23 mouse cellular contexts compared by ENCODE assay signal in genomic region chr19:24902821-24903220, GRCm38 (mm10). TPM values are rescaled to one million over a fixed set of nuclear protein-coding genes. Genes with fewer than 3 reads are reported as not detected.
"Had no signal": no experiment of that assay in that cellular context is flagged by ENCODE, and none has a peak within 500 bp of the region (broad histone marks: within the 10 kb centered on the region; RNA-seq: fewer than 3 reads in every experiment).

No protein-coding gene starts in this region.

- H3K27ac ChIP-seq: neural tube, embryonic 13.5 days; neural tube, embryonic 15.5 days; stomach, embryonic 15.5 days; stomach, postnatal 0 days had no signal

- H3K36me3 ChIP-seq: neural tube, embryonic 13.5 days; neural tube, embryonic 15.5 days; stomach, embryonic 15.5 days had no signal

- H3K4me3 ChIP-seq: neural tube, embryonic 13.5 days; neural tube, embryonic 15.5 days; stomach, embryonic 15.5 days had no signal

- H3K9ac ChIP-seq: neural tube, embryonic 13.5 days; neural tube, embryonic 15.5 days; stomach, embryonic 15.5 days had no signal

- H3K9me3 ChIP-seq: neural tube, embryonic 13.5 days; neural tube, embryonic 15.5 days; stomach, embryonic 15.5 days had no signal

- H3K4me2 ChIP-seq: neural tube, embryonic 13.5 days; neural tube, embryonic 15.5 days; stomach, embryonic 15.5 days had no signal

- DNase-seq: retina, postnatal 1 day; right cerebral cortex, adult 18-20 months; right cerebral cortex, postnatal 14 days; right cerebral cortex, postnatal 25 days; right cerebral cortex, postnatal 4 days; spleen, adult 18-20 months; thymus, adult 18-20 months; thymus, adult 2 months; thymus, postnatal 14 days; thymus, postnatal 25 days; thymus, postnatal 36 days; thymus, postnatal 4 days had no signal

RNA-seq across cellular contexts. Expression of gene Foxd4, which starts 1.8 kb away (rescaled TPM):
- polyA plus RNA-seq: neural tube, embryonic 13.5 days; neural tube, embryonic 14.5 days; neural tube, embryonic 15.5 days; small intestine, adult 2 months; stomach, embryonic 14.5 days; stomach, embryonic 15.5 days; stomach, postnatal 0 days; testis, adult 2 months; thymus, adult 2 months; thymus, postnatal 0 days; urinary bladder, adult 2 months had no signal

RNA-seq across cellular contexts. Expression of gene Pgm5, which starts 41.2 kb away (rescaled TPM):
- total RNA-seq: neutrophil, adult 5-6 weeks had no signal
